Mouse (Mus musculus) right cerebral cortex, adult 18-20 months (tissue): ENCODE measurements around the gene Ddx4.
A peak's percentile ranks its signal among the peaks of the same experiment; 100 is the strongest.

Source experiments
- DNase-seq: peaks from one replicate; pipeline ENCODE4 v3.0.0; 2022; ENCODE audit warnings: mixed read lengths

Gene Ddx4

DNA sequence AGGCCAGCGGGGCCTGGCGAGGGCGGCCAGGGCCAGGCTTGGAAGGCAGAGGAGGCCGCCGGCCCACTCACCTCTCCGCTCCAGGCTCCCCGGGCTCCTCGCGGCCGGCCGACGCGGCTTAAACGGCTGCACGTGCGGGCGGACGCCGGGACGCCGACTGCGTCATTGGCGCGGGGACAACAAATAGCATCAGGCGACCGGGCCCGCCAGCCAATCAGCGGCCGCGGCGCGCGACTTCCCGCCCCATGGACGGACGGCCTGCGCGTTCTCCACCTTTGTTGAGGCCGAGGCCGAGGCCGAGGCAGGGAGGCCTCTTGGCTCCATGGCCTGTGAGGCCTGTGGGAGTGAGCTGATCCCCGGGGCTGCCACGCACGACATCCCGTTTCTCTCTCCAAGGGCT, at the start of gene Ddx4:
Gene Ddx4 (minus strand): TSS at position 271 of the 400 bp plus-strand sequence.
- no peak for DNase-seq

DNA sequence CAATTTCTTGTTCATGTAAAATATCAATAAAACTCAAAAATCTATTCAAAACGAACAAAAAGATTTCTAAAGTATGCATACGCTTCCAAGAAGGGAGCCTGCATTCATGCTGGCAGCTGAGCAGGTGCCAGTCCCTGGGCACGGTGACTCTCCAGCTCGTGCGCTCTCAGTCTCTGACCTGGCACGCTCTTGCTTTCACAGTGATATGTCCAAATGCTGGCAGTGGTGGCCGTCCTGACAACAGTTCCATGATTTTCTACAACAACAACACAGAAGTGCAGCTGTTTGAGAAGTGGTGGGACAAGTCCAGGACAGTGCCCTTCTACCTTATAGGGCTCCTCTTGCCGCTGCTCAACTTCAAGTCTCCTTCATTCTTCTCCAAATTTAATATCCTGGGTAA, 49.0 kb upstream of the Ddx4 start:
- DNase-seq = no peak

- DNase-seq = no peak
These were observed 43.4 kb upstream of the Ddx4 start for GRCm38 (mm10) chr13:112695526-112696240.

DNA sequence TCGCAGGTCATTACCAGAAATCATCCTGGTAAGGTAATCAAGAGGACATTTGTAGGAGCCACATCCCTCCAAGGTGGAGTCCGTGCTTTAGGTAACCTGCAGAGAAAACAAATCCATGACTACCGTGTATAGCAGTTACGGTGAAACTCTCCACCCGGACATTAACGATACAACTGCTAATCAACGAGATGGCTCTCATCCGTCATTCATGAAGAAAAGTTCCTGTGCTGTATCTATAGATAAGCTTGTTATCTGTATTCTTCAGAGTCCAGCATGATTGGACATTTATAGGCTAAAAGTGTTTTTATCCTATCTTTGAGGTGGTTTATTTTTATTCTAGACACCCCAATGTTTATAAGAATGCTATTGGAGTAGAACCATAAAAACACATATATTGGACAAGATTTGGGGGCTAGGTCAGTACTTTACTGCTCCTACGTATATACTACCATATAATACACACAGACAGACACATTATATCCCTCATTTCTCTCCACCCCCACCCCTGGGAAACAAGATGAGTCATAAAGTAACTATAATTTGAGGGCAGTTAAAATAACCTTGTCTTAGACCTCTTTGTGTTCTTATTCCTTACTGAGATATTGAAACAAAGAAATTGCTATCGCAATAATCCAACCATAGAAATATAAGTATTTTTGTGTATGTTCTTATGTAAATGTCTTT, 40.7 kb upstream of the Ddx4 start:
- DNase-seq = no peak

- DNase-seq = no peak
These were observed 33.9 kb upstream of the Ddx4 start for GRCm38 (mm10) chr13:112686155-112686554.

GRCm38 (mm10) chr13:112683970-112684369, 31.7 kb upstream of the Ddx4 start:
- DNase-seq = no peak

DNA sequence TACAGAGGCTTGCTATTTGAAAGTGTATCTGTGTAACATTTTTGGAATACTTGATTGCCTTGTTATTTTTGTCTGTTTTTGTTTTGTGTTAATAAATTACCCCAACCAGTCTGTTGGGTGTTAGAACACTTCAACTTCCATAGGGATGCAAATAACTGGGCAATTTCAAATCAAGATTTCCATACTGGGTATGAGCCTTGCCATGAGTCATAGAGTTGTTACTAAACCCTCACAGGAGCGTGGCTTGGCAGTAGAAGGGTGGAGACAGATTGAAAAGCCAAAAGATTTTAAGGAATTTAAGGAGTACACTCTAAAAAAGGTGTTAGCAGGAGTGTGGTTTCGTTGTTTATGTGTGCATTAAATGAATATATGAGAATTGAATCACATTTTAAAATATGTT, 31.0 kb upstream of the Ddx4 start:
- DNase-seq = no peak

DNA sequence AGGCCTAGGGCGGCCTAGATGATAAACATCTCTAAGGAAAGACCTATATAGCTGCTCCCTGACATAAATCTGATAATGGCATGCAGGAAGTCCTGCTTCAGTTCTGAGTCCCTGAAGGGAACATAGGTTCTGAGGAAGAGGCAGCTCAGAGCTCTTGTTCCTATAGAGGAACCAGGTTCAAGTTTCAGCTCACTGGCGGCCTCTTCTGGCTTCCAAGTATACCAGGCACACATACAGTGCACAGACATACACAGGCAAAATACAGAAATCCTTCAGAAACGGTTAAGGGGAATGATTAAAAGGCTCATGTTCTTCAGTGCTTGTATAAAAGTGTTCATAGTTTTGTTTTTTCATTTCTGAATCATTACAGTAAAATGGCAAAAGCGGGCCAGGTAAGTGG, 25.9 kb upstream of the Ddx4 start:
- no peak for DNase-seq

DNA sequence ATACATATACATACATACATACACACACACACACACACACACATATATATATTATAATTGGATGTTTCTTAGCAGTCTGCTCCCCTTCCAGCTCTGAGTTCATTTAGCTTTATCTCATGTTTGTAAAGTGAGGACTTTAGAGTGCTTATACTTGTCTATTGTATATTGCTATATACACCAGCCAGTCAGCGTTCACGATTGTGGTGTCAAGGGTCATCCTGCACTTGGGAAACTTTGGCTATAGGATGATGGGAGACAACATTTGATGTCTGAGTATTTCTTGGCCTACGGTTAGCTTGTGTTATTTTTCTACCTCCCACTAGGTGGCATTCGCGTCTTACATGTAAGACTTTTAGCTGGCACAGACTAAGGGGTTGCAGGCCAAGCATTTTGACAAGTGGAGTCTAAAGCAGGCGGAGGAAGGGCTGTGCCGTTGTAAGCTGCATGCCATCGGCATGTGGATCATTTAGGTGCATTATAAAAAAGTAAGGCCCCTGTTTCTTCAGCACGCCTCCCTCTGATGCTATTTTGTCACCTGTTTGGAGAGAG, 21.7 kb upstream of the Ddx4 start:
- DNase-seq = peak; percentile 65

- DNase-seq = no peak
These were observed 20.5 kb upstream of the Ddx4 start for GRCm38 (mm10) chr13:112672797-112673196.

GRCm38 (mm10) chr13:112671708-112672107, 19.4 kb upstream of the Ddx4 start:
- DNase-seq = no peak

- DNase-seq = no peak
These were observed 14.9 kb upstream of the Ddx4 start for GRCm38 (mm10) chr13:112667215-112667614.

GRCm38 (mm10) chr13:112666433-112667024, 14.3 kb upstream of the Ddx4 start:
- DNase-seq = no peak

GRCm38 (mm10) chr13:112661687-112662086, 9.4 kb upstream of the Ddx4 start:
- no peak for DNase-seq

- peak; percentile 96 for DNase-seq
These were observed 8.5 kb upstream of the Ddx4 start, which contains the start of gene Slc38a9 for GRCm38 (mm10) chr13:112660574-112661381. Gene Slc38a9, plus strand, starts transcription at chr13:112660751.

DNA sequence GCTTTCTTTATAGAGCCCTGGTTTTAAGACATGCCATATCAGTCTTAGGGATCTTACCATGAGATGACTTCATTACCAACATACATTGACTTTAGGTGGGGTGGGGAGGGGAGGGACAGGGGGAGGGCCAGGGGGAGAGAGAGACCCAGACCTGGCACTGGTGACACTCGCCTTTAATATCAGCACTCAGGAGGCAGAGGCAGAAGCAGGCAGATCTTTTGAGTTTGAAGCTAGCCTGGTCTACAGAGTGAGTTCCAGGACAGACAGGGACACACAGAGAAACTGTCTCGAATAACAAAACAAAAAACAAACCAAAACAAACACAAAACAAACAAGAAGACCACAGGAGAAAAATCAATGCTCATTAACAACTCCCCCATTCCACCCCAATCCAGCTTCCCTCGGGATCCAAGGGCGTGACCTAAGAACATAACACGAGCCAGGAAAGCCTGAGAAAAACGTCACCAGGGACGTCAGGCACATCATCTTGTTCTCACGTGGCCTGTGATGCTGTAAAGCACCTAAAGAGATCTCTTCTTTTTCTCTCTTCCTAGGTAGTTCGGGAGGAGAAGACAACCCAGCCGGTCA, 7.8 kb upstream of the Ddx4 start:
- no peak for DNase-seq

DNA sequence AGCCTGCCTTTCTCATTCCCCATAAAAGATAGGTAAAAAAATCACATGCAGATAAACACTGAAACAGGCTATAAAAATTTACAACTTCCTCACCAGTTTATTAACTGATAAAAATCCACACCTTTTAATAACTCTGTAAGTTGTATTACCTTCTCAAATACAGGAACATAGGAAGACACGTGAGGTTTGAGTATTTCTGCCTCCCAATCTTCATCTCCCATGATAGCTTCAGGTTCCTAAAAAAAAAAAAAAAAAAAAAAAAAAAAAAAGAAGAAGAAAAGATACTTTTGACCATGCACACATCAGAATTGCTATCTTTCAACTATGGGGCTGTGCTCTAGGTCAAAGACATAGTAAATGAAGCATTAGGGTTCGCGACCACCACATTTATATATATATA, 1.1 kb downstream of the Ddx4 start:
- no peak for DNase-seq

DNA sequence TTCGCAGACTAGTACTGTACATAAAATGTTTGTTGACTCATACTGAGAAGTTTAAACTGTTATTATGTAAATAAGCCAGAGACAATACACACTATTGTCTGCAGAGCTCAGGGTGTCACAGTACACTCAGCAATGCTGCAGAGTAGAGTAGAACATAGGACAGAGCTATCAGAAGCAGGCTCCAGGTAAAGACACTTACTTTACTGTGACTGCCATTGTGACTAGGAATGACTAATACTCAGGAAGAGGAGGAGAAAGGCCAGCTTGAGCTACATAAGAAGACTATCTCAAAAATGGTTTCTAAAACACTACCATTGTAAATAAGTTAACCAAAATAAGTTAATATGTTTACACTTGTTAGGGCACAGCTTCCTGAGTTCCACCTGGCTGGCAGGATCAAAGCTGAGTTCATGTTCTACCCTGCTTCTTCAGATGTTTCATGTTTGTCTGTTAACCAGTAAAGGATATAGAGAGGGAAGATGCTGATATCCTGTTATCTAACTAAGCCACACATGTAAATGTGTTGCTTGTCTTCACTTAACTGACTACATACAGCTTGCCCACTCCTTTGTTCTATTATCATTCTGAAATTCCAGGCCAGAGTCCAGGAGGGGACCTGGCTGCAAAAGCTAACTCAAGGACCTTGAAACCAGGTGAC, 6.6 kb downstream of the Ddx4 start:
- no peak for DNase-seq

DNA sequence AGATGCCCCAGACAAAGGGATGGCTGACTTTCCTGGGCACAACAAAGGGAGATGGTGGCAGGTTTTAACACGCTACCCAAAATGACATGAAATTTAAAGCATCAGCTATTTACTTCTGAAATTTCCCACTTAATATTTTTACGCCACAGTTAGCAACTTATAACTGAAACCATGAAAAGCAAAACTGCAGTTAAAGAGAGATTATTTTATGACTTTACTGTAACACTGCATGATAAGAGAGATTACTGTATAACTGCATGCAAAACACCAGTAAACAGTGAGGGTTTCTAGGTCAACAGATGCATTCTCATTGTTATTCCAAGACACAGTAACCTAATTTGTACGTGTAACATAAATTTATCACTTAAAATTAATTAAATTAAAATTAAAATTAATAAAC, 7.3 kb downstream of the Ddx4 start:
- DNase-seq = no peak

DNA sequence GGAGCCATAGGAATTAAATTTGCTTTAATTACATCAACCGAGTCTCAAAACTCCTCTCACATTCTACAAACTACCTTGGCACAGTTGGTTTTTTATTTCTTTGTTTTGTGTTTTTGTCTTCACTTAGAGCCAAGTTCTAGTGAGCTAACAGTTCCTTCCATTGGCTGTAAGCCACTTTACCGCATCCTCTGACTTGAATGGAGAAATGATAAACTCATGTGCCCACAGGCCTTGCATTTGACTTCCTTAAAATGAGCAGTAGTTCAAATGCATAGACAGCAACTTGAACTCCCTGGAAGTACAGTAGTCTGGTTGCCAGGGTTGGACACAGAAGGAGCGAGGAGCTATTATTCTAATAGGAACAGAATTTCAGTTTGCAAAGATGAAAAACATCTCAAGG, 9.4 kb downstream of the Ddx4 start:
- DNase-seq = no peak

DNA sequence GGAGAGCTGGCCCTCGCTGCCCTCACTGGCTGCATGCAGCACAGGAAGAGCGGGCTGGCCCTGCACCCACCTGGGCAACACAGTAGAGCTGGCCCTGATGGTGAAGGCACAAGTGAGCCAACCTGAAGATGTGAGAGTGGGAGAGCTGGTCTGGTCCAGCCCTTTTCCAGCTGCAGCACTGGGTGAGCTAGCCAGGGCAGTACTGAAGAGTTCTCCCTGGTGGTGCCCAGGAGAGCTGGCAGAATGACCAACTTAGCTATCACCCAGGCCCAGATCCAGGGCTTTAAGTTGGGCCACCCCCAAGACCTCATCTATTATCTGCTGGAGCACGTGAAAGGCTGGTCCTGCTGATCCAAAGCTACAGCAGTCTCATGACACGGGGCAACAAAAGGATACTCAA, 13.2 kb downstream of the Ddx4 start:
- no peak for DNase-seq

DNA sequence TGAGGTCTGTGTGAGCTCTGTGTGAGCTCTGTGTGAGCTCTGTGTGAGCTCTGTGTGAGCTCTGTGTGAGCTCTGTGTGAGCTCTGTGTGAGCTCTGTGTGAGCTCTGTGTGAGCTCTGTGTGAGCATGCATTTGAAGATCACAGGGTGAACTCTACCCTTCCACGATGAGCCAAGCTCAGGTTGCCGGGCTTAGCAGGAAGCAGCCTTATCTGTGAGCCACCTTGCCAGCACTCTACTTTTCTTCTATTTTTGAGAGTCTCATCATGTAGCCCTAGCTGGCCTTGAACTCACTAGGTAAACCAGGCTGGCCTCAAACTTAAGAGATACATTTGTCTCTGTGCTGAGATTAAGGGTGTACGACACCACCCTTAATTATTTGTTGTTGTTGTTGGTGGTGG, 15.8 kb downstream of the Ddx4 start:
- no peak for DNase-seq
